Mouse (Mus musculus): ENCODE data around the gene Gm10778.
A peak's percentile ranks its signal among the peaks of the same experiment; 100 is the strongest.

Gm10778 gene

GRCm38 (mm10) chr10:81648803-81649775, at the start of gene Gm10778:
TSS of gene Gm10778 (plus strand) at chr10:81649059.
- DNase-seq: peak; percentile 89

GRCm38 (mm10) chr10:81599630-81600029, 49.2 kb upstream of the Gm10778 start:
- no peak for DNase-seq

- no peak for DNase-seq
Observed at GRCm38 (mm10) chr10:81600096-81600495, 48.8 kb upstream of the Gm10778 start.

GRCm38 (mm10) chr10:81600738-81601203, 48.1 kb upstream of the Gm10778 start, which contains the start of gene Tle6:
TSS of gene Tle6 (minus strand) at chr10:81601073.
- peak; percentile 97 for DNase-seq

- no peak for DNase-seq
Observed at GRCm38 (mm10) chr10:81601396-81601905, 47.4 kb upstream of the Gm10778 start.

GRCm38 (mm10) chr10:81602741-81603151, 46.1 kb upstream of the Gm10778 start:
- DNase-seq: no peak

GRCm38 (mm10) chr10:81604019-81604967, 44.6 kb upstream of the Gm10778 start:
- DNase-seq: no peak

- peak; percentile 90 for DNase-seq
Observed at GRCm38 (mm10) chr10:81604968-81605665, 43.7 kb upstream of the Gm10778 start.

- DNase-seq: no peak
Observed at GRCm38 (mm10) chr10:81605666-81605973, 43.2 kb upstream of the Gm10778 start.

GRCm38 (mm10) chr10:81605974-81606751, 42.7 kb upstream of the Gm10778 start, which contains the start of gene BC025920:
TSS of gene BC025920 (plus strand) at chr10:81606270.
- peak; percentile 97 for DNase-seq

GRCm38 (mm10) chr10:81608308-81608707, 40.6 kb upstream of the Gm10778 start:
- no peak for DNase-seq

GRCm38 (mm10) chr10:81612779-81613178, 36.1 kb upstream of the Gm10778 start:
- DNase-seq: no peak

- DNase-seq: no peak
Observed at GRCm38 (mm10) chr10:81615486-81615885, 33.4 kb upstream of the Gm10778 start.

GRCm38 (mm10) chr10:81619976-81620375, 28.9 kb upstream of the Gm10778 start:
- no peak for DNase-seq

- DNase-seq: no peak
Observed at GRCm38 (mm10) chr10:81620786-81621185, 28.1 kb upstream of the Gm10778 start.

GRCm38 (mm10) chr10:81623441-81623840, 25.4 kb upstream of the Gm10778 start:
- DNase-seq: peak; percentile 62

GRCm38 (mm10) chr10:81626101-81626993, 22.5 kb upstream of the Gm10778 start:
- peak; percentile 29 for DNase-seq

- DNase-seq: peak; percentile 93
Observed at GRCm38 (mm10) chr10:81626994-81627835, 21.6 kb upstream of the Gm10778 start, which contains the start of gene Sirt6. TSS of gene Sirt6 (minus strand) at chr10:81627797.

- DNase-seq: no peak
Observed at GRCm38 (mm10) chr10:81627836-81628220, 21.0 kb upstream of the Gm10778 start.
